Mouse (Mus musculus) pancreas, adult 10 weeks (tissue): ENCODE measurements around the gene Cdk12. TPM values are rescaled to one million over a fixed set of nuclear protein-coding genes. Genes with fewer than 3 reads are reported as not detected.

Experiments
- polyA plus RNA-seq: library from polyadenylated mRNA; stranded (reverse); fragments of 350-450 nt; fragmentation: Illumina TruSeq; extraction: RNeasy Lipid Tissue Mini Kit (QIAGEN cat#74804); gene quantifications from one replicate; pipeline ENCODE4 v1.2.3, GENCODE M21; 2015; ENCODE audit warnings: low read depth, low replicate concordance; ENCODE audit not compliant: insufficient read depth

Cdk12 gene
- 5.5 TPM for polyA plus RNA-seq

GRCm38 (mm10) chr11:98202641-98203350 lies at the start of gene Cdk12:
TSS of gene Cdk12 (plus strand) at chr11:98203059.

GRCm38 (mm10) chr11:98192901-98193805 lies 9.7 kb upstream of the Cdk12 start, which contains the start of gene Med1:
TSS of gene Med1 (minus strand) at chr11:98193293.

Other genes with a start within 250 kb of the Cdk12 start
- 1.3 TPM for gene Plxdc1, start 216.6 kb upstream of the Cdk12 start, polyA plus RNA-seq
- gene Arl5c, start 206.9 kb upstream of the Cdk12 start, polyA plus RNA-seq = 0.90 TPM
- gene Cacnb1, start 180.0 kb upstream of the Cdk12 start, polyA plus RNA-seq = 2.7 TPM
- 443 TPM for gene Rpl19, start 176.3 kb upstream of the Cdk12 start, polyA plus RNA-seq
- not detected for gene Stac2, start 149.6 kb upstream of the Cdk12 start, polyA plus RNA-seq
- gene Fbxl20, start 52.7 kb upstream of the Cdk12 start, polyA plus RNA-seq = 6.3 TPM
- gene Med1, start 9.8 kb upstream of the Cdk12 start, polyA plus RNA-seq = 6.4 TPM
- not detected for gene Neurod2, start 126.6 kb downstream of the Cdk12 start, polyA plus RNA-seq
- gene Ppp1r1b, start 145.3 kb downstream of the Cdk12 start, polyA plus RNA-seq = 24.0 TPM
- 10.4 TPM for gene Stard3, start 155.3 kb downstream of the Cdk12 start, polyA plus RNA-seq
- gene Tcap, start 180.8 kb downstream of the Cdk12 start, polyA plus RNA-seq = not detected
- not detected for gene Pnmt, start 183.4 kb downstream of the Cdk12 start, polyA plus RNA-seq
- 1.7 TPM for gene Pgap3, start 197.4 kb downstream of the Cdk12 start, polyA plus RNA-seq
- gene Erbb2, start 209.4 kb downstream of the Cdk12 start, polyA plus RNA-seq = 2.3 TPM
- gene Mien1, start 235.9 kb downstream of the Cdk12 start, polyA plus RNA-seq = 33.4 TPM
- gene Grb7, start 243.3 kb downstream of the Cdk12 start, polyA plus RNA-seq = 7.3 TPM